Mouse (Mus musculus): ENCODE measurements around the gene Cby3.

GRCm38 (mm10) chr11:50328075-50328625, 26.1 kb upstream of the Cby3 start:
- TF ChIP-seq POLR2A (IDR thresholded peaks at IDR 0.05; ENCODE audit: low read depth, low read length) = no peak
- TF ChIP-seq CTCF (IDR thresholded peaks at IDR 0.05; ENCODE audit: extremely low read depth, insufficient read depth, insufficient read length, insufficient replicate concordance) = no peak

Data from spleen, adult 2 months (tissue).